Mouse (Mus musculus): ENCODE measurements around the gene Ccdc114. TPM values are rescaled to one million over a fixed set of nuclear protein-coding genes. Genes with fewer than 3 reads are reported as not detected.
"Not testable (repeated sequence)": the region's sequence is repeated elsewhere in the genome, so short reads cannot be mapped to it uniquely, and the experiment has no call there.

The Ccdc114 gene
- polyA plus RNA-seq, 1 experiment from 2014 or later, result 4.5 TPM

DNA sequence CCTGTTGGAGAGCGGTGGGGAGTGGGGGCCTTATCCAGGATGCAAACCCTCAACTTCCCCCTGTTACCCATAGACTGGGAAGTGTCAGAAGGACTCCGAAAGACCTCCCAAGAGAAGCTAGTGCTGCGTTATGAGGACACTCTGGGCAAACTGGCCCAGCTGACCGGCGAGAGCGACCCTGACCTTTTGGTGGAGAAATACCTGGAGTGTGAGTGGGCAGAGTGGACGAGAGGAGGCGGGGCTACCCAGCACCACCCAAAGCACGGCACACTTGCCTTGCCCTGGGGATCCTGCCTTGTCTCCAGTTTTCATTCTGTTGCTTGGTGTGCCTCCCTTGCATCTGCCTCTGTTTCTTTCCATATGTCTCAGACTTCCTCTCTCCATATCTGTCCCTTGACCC is 18.1 kb downstream of the Ccdc114 start:
- H3K27me3 ChIP-seq (replicated peaks), result no peaks in the 10 kb centered on the region
- no peak overlapping the region for H3K4me3 ChIP-seq (replicated peaks)
- no peaks in the 10 kb centered on the region for H3K4me1 ChIP-seq
- 79% methylated on average over 9 of the region's 9 CpGs for WGBS
- no peaks in the 10 kb centered on the region for H3K36me3 ChIP-seq
- no peaks in the 10 kb centered on the region for H3K9me3 ChIP-seq
- ATAC-seq (ENCODE audit: insufficient read depth, low FRiP score, low read depth), result no peak
- no peak overlapping the region for H3K27ac ChIP-seq
- no peak overlapping the region for H3K4me2 ChIP-seq
- H3K9ac ChIP-seq, result no peak overlapping the region

DNA sequence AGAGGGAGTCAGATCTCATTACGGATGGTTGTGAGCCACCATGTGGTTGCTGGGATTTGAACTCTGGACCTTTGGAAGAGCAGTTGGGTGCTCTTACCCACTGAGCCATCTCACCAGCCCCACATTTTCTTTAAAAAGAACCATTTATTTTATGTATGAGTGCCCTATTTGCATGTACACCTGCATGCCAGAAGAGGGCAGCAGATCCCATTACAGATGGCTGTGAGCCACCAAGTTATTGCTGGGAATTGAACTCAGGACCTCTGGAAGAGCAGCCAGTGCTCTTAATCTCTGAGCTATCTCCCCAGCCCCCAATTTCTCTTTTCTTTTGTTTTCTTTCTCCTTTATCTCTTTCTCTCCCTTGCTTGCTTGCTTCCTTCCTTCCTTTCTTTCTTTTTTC is 19.4 kb downstream of the Ccdc114 start:
- not testable (repeated sequence) for H3K27ac ChIP-seq; H3K4me2 ChIP-seq; H3K36me3 ChIP-seq; H3K4me3 ChIP-seq (replicated peaks); H3K9me3 ChIP-seq; H3K4me1 ChIP-seq; H3K9ac ChIP-seq; ATAC-seq (ENCODE audit: insufficient read depth, low FRiP score, low read depth); H3K27me3 ChIP-seq (replicated peaks)
- WGBS, result 63% methylated on average over 1 of the region's 1 CpGs

DNA sequence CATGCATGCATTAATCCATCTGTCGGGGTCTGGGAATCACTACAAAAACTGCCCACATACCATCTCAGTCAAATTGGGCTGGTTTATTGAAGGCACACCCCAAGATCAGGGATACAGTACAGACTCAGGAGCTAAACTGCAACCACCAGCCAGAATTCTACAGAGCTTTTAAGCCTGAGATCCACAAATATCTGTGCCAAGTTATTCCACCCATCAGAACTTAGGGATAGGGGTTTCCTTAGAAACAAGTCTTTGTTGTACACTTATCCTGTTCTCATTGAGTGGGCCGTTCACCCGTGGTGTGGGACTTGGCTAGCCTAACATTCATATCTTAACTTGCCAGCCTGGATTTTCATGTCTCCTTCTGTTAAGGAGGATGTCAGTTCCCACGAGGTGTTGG is 25.2 kb downstream of the Ccdc114 start:
- Histone ChIP-seq H3K4me3 (replicated peaks) (no peak overlapping the region), H3K4me1 (no peaks in the 10 kb centered on the region), H3K9me3 (no peaks in the 10 kb centered on the region), H3K27ac (no peak overlapping the region), H3K4me2 (no peak overlapping the region), H3K9ac (no peak overlapping the region), H3K36me3 (no peaks in the 10 kb centered on the region), H3K27me3 (replicated peaks) (no peaks in the 10 kb centered on the region)
- 74% methylated on average over 4 of the region's 4 CpGs for WGBS
- ATAC-seq (ENCODE audit: insufficient read depth, low FRiP score, low read depth), result no peak

DNA sequence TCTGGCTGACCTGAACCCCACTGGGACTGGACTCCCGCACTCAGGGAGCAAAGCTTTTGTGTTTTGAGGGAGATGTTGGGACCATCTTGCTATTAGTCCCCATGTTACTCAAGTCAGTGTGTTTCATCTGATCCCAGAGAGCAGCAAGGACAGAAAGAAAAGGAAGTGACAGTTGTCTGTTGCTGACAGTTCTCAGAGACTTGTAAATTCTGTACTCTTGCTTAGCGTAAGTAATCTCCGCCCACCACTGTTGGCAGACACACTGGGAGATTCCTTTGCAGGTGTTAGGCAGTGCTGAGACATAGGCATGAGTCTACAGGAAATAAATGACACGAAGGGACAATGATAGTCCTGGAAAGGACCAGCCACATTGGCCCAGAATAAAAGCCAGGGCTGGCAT is 32.7 kb downstream of the Ccdc114 start:
- Histone ChIP-seq H3K27ac (no peak overlapping the region), H3K27me3 (replicated peaks) (no peaks in the 10 kb centered on the region), H3K4me2 (no peak overlapping the region), H3K9ac (no peak overlapping the region), H3K36me3 (no peaks in the 10 kb centered on the region), H3K9me3 (no peaks in the 10 kb centered on the region), H3K4me3 (replicated peaks) (no peak overlapping the region), H3K4me1 (no peaks in the 10 kb centered on the region)
- WGBS, result 56% methylated on average over 4 of the region's 4 CpGs
- no peak for ATAC-seq (ENCODE audit: insufficient read depth, low FRiP score, low read depth)

- H3K4me1 ChIP-seq, result no peaks in the 10 kb centered on the region
- H3K4me3 ChIP-seq (replicated peaks), result no peak overlapping the region
- no peak overlapping the region for H3K27ac ChIP-seq
- 75% methylated on average over 11 of the region's 11 CpGs for WGBS
- H3K9me3 ChIP-seq, result no peaks in the 10 kb centered on the region
- no peak overlapping the region for H3K9ac ChIP-seq
- H3K27me3 ChIP-seq (replicated peaks), result no peaks in the 10 kb centered on the region
- no peaks in the 10 kb centered on the region for H3K36me3 ChIP-seq
- ATAC-seq (ENCODE audit: insufficient read depth, low FRiP score, low read depth), result no peak
- H3K4me2 ChIP-seq, result no peak overlapping the region
Observed at GRCm38 (mm10) chr7:45971831-45972723, 48.2 kb downstream of the Ccdc114 start.

- Histone ChIP-seq H3K9me3 (no peaks in the 10 kb centered on the region), H3K27me3 (replicated peaks) (no peaks in the 10 kb centered on the region), H3K4me2 (no peak overlapping the region), H3K36me3 (no peaks in the 10 kb centered on the region), H3K4me3 (replicated peaks) (no peak overlapping the region), H3K9ac (no peak overlapping the region), H3K27ac (no peak overlapping the region), H3K4me1 (no peaks in the 10 kb centered on the region)
- ATAC-seq (ENCODE audit: insufficient read depth, low FRiP score, low read depth), result no peak
- WGBS, result 78% methylated on average over 6 of the region's 6 CpGs
Observed at GRCm38 (mm10) chr7:45973271-45973687, 49.4 kb downstream of the Ccdc114 start.

GRCm38 (mm10) chr7:45974103-45974502 is 50.2 kb downstream of the Ccdc114 start:
- Histone ChIP-seq H3K4me2 (no peak overlapping the region), H3K4me3 (replicated peaks) (no peak overlapping the region), H3K27me3 (replicated peaks) (no peaks in the 10 kb centered on the region), H3K27ac (no peak overlapping the region), H3K9me3 (no peaks in the 10 kb centered on the region), H3K36me3 (no peaks in the 10 kb centered on the region), H3K9ac (no peak overlapping the region), H3K4me1 (no peaks in the 10 kb centered on the region)
- ATAC-seq (ENCODE audit: insufficient read depth, low FRiP score, low read depth), result no peak; the same call in 1 of the 2 replicates
- 38% methylated on average over 6 of the region's 6 CpGs for WGBS

GRCm38 (mm10) chr7:45974512-45974911 is 50.6 kb downstream of the Ccdc114 start:
- H3K4me1 ChIP-seq, result no peaks in the 10 kb centered on the region
- H3K4me2 ChIP-seq, result no peak overlapping the region
- H3K36me3 ChIP-seq, result no peaks in the 10 kb centered on the region
- H3K9ac ChIP-seq, result no peak overlapping the region
- no peak overlapping the region for H3K4me3 ChIP-seq (replicated peaks)
- no peak overlapping the region for H3K27ac ChIP-seq
- no peak for ATAC-seq (ENCODE audit: insufficient read depth, low FRiP score, low read depth)
- no peaks in the 10 kb centered on the region for H3K27me3 ChIP-seq (replicated peaks)
- 67% methylated on average over 6 of the region's 6 CpGs for WGBS
- H3K9me3 ChIP-seq, result no peaks in the 10 kb centered on the region

- Histone ChIP-seq H3K4me1 (no peaks in the 10 kb centered on the region), H3K27me3 (replicated peaks) (no peaks in the 10 kb centered on the region), H3K36me3 (no peaks in the 10 kb centered on the region), H3K9me3 (no peaks in the 10 kb centered on the region), H3K4me2 (no peak overlapping the region), H3K27ac (no peak overlapping the region), H3K9ac (no peak overlapping the region), H3K4me3 (replicated peaks) (no peak overlapping the region)
- no peak for ATAC-seq (ENCODE audit: insufficient read depth, low FRiP score, low read depth)
- WGBS, result 75% methylated on average over 5 of the region's 5 CpGs
Observed at GRCm38 (mm10) chr7:45981612-45982011, 57.7 kb downstream of the Ccdc114 start.

DNA sequence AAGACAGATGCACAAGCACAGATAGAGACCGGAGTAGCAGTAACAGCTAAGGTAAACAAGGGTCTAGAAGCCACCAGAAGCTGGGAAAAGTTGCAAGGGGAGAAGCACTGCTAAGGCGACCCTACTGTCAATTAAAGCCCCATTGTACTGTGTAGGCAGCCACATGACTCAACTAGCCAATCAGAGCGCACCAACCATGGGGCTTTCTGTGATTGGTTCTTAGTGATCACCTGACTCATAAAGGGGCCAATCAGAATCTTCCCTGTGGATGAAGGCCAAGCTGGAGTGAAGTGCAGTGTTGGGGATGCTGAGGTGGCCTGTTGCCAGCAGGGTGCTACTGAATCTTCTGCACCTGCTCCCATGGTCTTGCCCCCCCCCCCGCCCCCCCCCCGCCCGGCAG is 63.0 kb downstream of the Ccdc114 start:
- H3K27ac ChIP-seq, result no peak overlapping the region
- no peak for ATAC-seq (ENCODE audit: insufficient read depth, low FRiP score, low read depth)
- no peaks in the 10 kb centered on the region for H3K27me3 ChIP-seq (replicated peaks)
- no peak overlapping the region for H3K9ac ChIP-seq
- no peak overlapping the region for H3K4me2 ChIP-seq
- H3K36me3 ChIP-seq, result no peaks in the 10 kb centered on the region
- H3K4me1 ChIP-seq, result no peaks in the 10 kb centered on the region
- H3K9me3 ChIP-seq, result no peaks in the 10 kb centered on the region
- WGBS, result 67% methylated on average over 6 of the region's 6 CpGs
- H3K4me3 ChIP-seq (replicated peaks), result no peak overlapping the region

DNA sequence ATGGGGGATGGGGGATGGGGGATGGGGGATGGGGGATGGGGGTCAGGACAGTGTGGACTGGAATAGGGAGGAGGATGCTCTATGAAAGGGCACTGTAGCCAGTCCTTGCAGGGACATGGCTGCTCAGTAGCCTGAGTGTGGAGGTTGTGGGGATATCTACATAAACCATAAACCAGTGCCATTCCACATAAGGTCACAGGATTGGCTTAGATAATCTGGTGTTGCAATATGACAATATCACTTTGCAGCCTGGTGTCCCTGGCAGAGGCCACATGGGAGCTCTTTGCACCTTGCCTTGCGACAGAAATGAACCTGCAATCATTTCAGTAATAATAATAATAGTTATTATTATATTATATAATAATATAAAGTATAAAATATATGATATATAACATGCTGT is 64.5 kb downstream of the Ccdc114 start:
- 91% methylated on average over 1 of the region's 1 CpGs for WGBS

GRCm38 (mm10) chr7:45992470-45992869 is 68.6 kb downstream of the Ccdc114 start:
- Histone ChIP-seq H3K27me3 (replicated peaks) (no peaks in the 10 kb centered on the region), H3K36me3 (no peaks in the 10 kb centered on the region), H3K4me1 (no peaks in the 10 kb centered on the region), H3K9ac (no peak overlapping the region), H3K9me3 (no peaks in the 10 kb centered on the region), H3K27ac (no peak overlapping the region), H3K4me2 (no peak overlapping the region), H3K4me3 (replicated peaks) (no peak overlapping the region)
- WGBS, result 74% methylated on average over 8 of the region's 8 CpGs
- no peak for ATAC-seq (ENCODE audit: insufficient read depth, low FRiP score, low read depth)

More for the DNA sequence above, 64.5 kb downstream of the Ccdc114 start:
- no peak for ATAC-seq (ENCODE audit: insufficient read depth, low FRiP score, low read depth)
- Histone ChIP-seq H3K36me3 (no peaks in the 10 kb centered on the region), H3K4me2 (no peak overlapping the region), H3K4me3 (replicated peaks) (no peak overlapping the region), H3K4me1 (no peaks in the 10 kb centered on the region), H3K27ac (no peak overlapping the region), H3K9me3 (no peaks in the 10 kb centered on the region), H3K9ac (no peak overlapping the region), H3K27me3 (replicated peaks) (no peaks in the 10 kb centered on the region)
